Mouse (Mus musculus) embryonic facial prominence, embryonic 12.5 days (tissue): ENCODE data around the gene Pdgfd. TPM values are rescaled to one million over a fixed set of nuclear protein-coding genes. Genes with fewer than 3 reads are reported as not detected.
"Not testable (repeated sequence)": the region's sequence is repeated elsewhere in the genome, so short reads cannot be mapped to it uniquely, and the experiment has no call there.

ENCODE experiments used
- ATAC-seq: fragments of 200-750 bp; cut with Nextera tagmentation; 2 replicates; pipeline ENCODE4 v1.8.0; 2017; ENCODE audit not compliant: insufficient number of reproducible peaks, insufficient read depth, low FRiP score, low TSS enrichment
- H3K27ac ChIP-seq: fragments of 300-500 bp; sonication (generic); 2 replicates; pipeline ENCODE4 v1.5.1; 2016; ENCODE audit warnings: mild to moderate bottlenecking
- H3K27me3 ChIP-seq: fragments of 300-500 bp; sonication (generic); 2 replicates; pipeline ENCODE4 v1.6.1; 2016; ENCODE audit warnings: mild to moderate bottlenecking, moderate library complexity
- H3K36me3 ChIP-seq: fragments of 300-500 bp; sonication (generic); 2 replicates; pipeline ENCODE4 v1.6.1; 2016; ENCODE audit warnings: mild to moderate bottlenecking
- H3K4me1 ChIP-seq: fragments of 300-500 bp; sonication (generic); 2 replicates; pipeline ENCODE4 v1.6.1; 2016
- H3K4me2 ChIP-seq: fragments of 300-500 bp; sonication (generic); replicated peaks from 2 replicates; pipeline ENCODE4 v1.6.1; 2016; ENCODE audit warnings: mild to moderate bottlenecking, moderate library complexity
- H3K4me3 ChIP-seq: fragments of 300-500 bp; sonication (generic); 2 replicates; pipeline ENCODE4 v1.5.1; 2016; ENCODE audit warnings: mild to moderate bottlenecking
- H3K9ac ChIP-seq: fragments of 300-500 bp; sonication (generic); 2 replicates; pipeline ENCODE4 v1.6.1; 2016; ENCODE audit warnings: mild to moderate bottlenecking, moderate library complexity
- H3K9me3 ChIP-seq: fragments of 300-500 bp; sonication (generic); 2 replicates; pipeline ENCODE4 v1.6.1; 2016; ENCODE audit warnings: mild to moderate bottlenecking, moderate library complexity
- WGBS: fragments of 180-500 bp; shearing (Covaris S2); methylation state at CpG from one replicate; pipeline ENCODE4 v1.1.7; 2016; 5-methylcytosine and 5-hydroxymethylcytosine counted together
- polyA plus RNA-seq: library from polyadenylated mRNA; unstranded; fragments of >200 nt; fragmentation: Nextera tagmentation; extraction: Ambion mirVana; gene quantifications from 2 replicates; pipeline ENCODE4 v1.2.1, GENCODE M21; 2016

Gene Pdgfd
- polyA plus RNA-seq, result 6.6 and 8.1 TPM in 2 replicates

DNA sequence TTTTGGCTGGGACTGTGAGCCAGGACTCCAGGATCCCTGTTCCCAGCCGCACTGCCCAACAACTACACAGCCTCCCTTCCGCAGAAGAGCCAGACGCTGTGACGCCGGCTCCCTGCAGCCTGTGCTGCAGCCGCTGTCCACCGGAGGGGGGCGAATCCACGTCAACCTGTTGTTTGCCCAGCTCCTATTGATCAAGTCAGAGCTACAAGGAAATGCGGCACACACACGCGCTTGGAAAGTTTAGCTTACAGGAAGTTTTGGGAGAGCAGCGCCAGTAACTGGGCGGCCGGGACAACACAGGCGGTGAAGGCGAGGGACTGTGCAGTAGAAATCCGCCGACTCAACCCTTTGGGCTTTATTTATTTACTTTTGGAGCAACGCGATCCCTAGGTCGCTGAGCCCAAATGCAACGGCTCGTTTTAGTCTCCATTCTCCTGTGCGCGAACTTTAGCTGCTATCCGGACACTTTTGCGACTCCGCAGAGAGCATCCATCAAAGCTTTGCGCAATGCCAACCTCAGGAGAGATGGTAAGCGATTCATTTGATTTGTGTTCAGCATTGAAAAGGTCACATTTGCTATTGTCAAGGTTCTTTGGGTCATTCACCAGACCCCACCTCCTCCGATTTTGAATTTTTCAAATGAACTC, at the start of gene Pdgfd:
TSS of gene Pdgfd (plus strand) at position 194 of the 647 bp plus-strand sequence.
- H3K9me3 ChIP-seq, result no peaks in the 10 kb centered on the region
- no peaks in the 10 kb centered on the region for H3K4me1 ChIP-seq
- 2% methylated on average over 32 of the region's 32 CpGs for WGBS
- H3K27me3 ChIP-seq, result no peaks in the 10 kb centered on the region
- H3K4me3 ChIP-seq, result peak within 1 kb of the TSS; percentile 46
- H3K4me2 ChIP-seq, result peak within 1 kb of the TSS; percentile 72
- ATAC-seq, result peak; percentile 90
- no peaks in the 10 kb centered on the region for H3K36me3 ChIP-seq
- H3K9ac ChIP-seq, result peak within 1 kb of the TSS; percentile 38; the same call in 1 of the 2 replicates
- no peak within 1 kb of the TSS for H3K27ac ChIP-seq

DNA sequence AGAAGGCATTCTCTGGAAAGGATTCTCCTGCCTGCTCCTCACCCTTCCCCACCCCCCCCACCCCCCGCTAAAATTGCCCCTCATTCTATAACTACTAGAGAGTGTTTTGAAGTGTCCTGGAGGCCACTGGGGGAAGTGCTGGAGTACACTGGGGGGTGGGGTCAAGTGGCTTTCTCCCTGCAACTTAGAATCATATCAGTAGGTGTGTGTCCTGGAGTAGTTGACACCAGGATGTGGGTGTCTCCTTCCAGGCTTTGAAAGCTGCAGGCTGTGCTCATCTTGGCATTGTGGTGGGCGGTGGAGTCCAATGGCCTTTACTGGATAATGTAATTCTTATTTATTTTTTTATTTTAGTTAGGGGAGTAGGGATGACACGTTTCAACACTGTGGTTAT, 651 bp downstream of the Pdgfd start:
- H3K4me3 ChIP-seq, result peak overlapping the region; percentile 46
- no peak overlapping the region for H3K27ac ChIP-seq
- peak overlapping the region; percentile 72 for H3K4me2 ChIP-seq
- H3K9me3 ChIP-seq, result no peaks in the 10 kb centered on the region
- H3K4me1 ChIP-seq, result no peaks in the 10 kb centered on the region
- ATAC-seq, result no peak
- no peaks in the 10 kb centered on the region for H3K27me3 ChIP-seq
- 42% methylated on average over 3 of the region's 3 CpGs for WGBS
- H3K9ac ChIP-seq, result no peak overlapping the region
- no peaks in the 10 kb centered on the region for H3K36me3 ChIP-seq

DNA sequence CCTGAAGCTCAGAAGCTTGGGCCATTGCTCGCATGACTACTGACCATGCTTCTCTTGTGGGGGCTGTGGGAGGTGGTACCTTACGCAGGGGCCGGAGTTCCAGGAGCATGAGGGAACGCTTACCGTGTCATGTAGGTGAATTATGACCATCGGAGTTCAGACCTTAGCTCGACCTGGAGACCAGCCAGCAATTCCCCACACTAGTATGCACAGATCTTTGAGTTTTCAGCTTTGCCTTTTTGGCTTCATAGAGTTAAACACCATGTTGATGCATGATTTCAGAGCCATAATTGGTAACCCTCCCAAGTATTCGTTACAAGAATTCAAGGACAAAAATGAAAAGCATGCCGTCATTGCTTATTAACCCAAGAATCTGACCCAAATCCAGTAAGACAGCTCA, 2.6 kb downstream of the Pdgfd start:
- Histone ChIP-seq H3K4me1 (no peaks in the 10 kb centered on the region), H3K36me3 (no peaks in the 10 kb centered on the region), H3K9ac (no peak overlapping the region), H3K4me2 (no peak overlapping the region), H3K27me3 (no peaks in the 10 kb centered on the region), H3K4me3 (no peak overlapping the region), H3K27ac (no peak overlapping the region), H3K9me3 (no peaks in the 10 kb centered on the region)
- no peak for ATAC-seq
- 81% methylated on average over 9 of the region's 9 CpGs for WGBS

GRCm38 (mm10) chr9:6173276-6173675, 4.9 kb downstream of the Pdgfd start:
- H3K9ac ChIP-seq, result no peak overlapping the region
- no peak overlapping the region for H3K27ac ChIP-seq
- H3K4me1 ChIP-seq, result no peaks in the 10 kb centered on the region
- no peak for ATAC-seq
- no peaks in the 10 kb centered on the region for H3K36me3 ChIP-seq
- no peaks in the 10 kb centered on the region for H3K27me3 ChIP-seq
- H3K4me3 ChIP-seq, result no peak overlapping the region
- no peaks in the 10 kb centered on the region for H3K9me3 ChIP-seq
- WGBS, result 90% methylated on average over 1 of the region's 1 CpGs
- H3K4me2 ChIP-seq, result no peak overlapping the region

DNA sequence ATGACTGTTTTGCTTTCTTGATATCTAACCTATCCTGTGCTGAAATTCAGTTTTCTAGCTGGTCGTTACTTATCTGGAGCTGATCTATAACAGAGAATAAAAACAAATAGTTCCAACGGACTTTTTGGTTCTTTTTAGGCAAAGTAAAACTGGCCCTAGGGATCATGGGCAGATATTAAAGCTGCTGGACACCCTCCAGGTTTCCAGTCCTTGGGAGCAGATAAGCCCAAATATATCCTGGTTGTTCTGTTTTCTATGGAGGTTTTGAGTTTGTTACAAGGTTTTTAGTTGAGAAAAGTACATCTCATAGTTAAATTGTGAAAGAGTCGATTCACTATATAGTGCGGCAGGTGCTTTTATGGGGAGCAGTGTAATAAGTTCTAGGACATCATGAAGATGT, 7.3 kb downstream of the Pdgfd start:
- Histone ChIP-seq H3K4me2 (no peak overlapping the region), H3K36me3 (no peaks in the 10 kb centered on the region), H3K4me3 (no peak overlapping the region), H3K9me3 (no peaks in the 10 kb centered on the region), H3K4me1 (no peaks in the 10 kb centered on the region), H3K27ac (no peak overlapping the region), H3K27me3 (no peaks in the 10 kb centered on the region), H3K9ac (no peak overlapping the region)
- WGBS, result 83% methylated on average over 4 of the region's 4 CpGs
- no peak for ATAC-seq

- H3K4me1 ChIP-seq, result no peaks in the 10 kb centered on the region
- no peak for ATAC-seq
- H3K36me3 ChIP-seq, result no peaks in the 10 kb centered on the region
- H3K9ac ChIP-seq, result no peak overlapping the region
- no peak overlapping the region for H3K27ac ChIP-seq
- no peak overlapping the region for H3K4me2 ChIP-seq
- H3K9me3 ChIP-seq, result no peaks in the 10 kb centered on the region
- WGBS, result 87% methylated on average over 3 of the region's 3 CpGs
- H3K4me3 ChIP-seq, result no peak overlapping the region
- no peaks in the 10 kb centered on the region for H3K27me3 ChIP-seq
Observed at GRCm38 (mm10) chr9:6182307-6182923, 14.0 kb downstream of the Pdgfd start.

- Histone ChIP-seq H3K4me2 (no peak overlapping the region), H3K27me3 (no peaks in the 10 kb centered on the region), H3K4me3 (no peak overlapping the region), H3K9me3 (no peaks in the 10 kb centered on the region), H3K27ac (no peak overlapping the region), H3K4me1 (no peaks in the 10 kb centered on the region), H3K36me3 (no peaks in the 10 kb centered on the region), H3K9ac (no peak overlapping the region)
- no peak for ATAC-seq
- 14% methylated on average over 3 of the region's 3 CpGs for WGBS
Observed at GRCm38 (mm10) chr9:6187955-6188354, 19.6 kb downstream of the Pdgfd start.

- Histone ChIP-seq H3K27ac (no peak overlapping the region), H3K9me3 (no peaks in the 10 kb centered on the region), H3K4me2 (no peak overlapping the region), H3K9ac (no peak overlapping the region), H3K4me1 (no peaks in the 10 kb centered on the region), H3K27me3 (no peaks in the 10 kb centered on the region), H3K36me3 (no peaks in the 10 kb centered on the region), H3K4me3 (no peak overlapping the region)
- WGBS, result 78% methylated on average over 1 of the region's 1 CpGs
- no peak for ATAC-seq
Observed at GRCm38 (mm10) chr9:6193352-6193751, 25.0 kb downstream of the Pdgfd start.

- Histone ChIP-seq H3K36me3 (no peaks in the 10 kb centered on the region), H3K9ac (no peak overlapping the region), H3K27me3 (no peaks in the 10 kb centered on the region), H3K9me3 (no peaks in the 10 kb centered on the region), H3K4me3 (no peak overlapping the region), H3K4me2 (no peak overlapping the region), H3K4me1 (no peaks in the 10 kb centered on the region), H3K27ac (no peak overlapping the region)
- 63% methylated on average over 5 of the region's 5 CpGs for WGBS
- ATAC-seq, result no peak
Observed at GRCm38 (mm10) chr9:6212862-6213261, 44.5 kb downstream of the Pdgfd start.

DNA sequence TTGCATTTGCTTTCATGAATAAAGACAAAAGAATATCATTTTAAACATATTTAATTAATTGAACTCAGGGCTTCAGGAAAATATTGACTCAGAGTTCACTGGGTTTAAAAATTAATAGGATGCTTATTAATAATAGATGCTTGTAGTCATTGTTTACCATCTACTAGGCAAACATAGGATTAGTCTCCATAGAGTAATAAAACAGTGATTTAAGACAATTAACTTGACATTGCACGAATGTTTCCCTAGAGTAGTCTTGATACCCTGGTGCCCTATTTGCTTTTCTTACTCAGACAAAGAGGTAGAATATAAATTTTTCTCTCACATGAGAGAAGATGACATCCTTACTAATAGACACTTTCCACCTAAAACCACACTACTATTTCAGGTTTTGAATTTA, 49.1 kb downstream of the Pdgfd start:
- 60% methylated on average over 1 of the region's 1 CpGs for WGBS
- no peak for ATAC-seq
- Histone ChIP-seq H3K27ac (no peak overlapping the region), H3K4me3 (no peak overlapping the region), H3K27me3 (no peaks in the 10 kb centered on the region), H3K4me2 (no peak overlapping the region), H3K36me3 (no peaks in the 10 kb centered on the region), H3K9me3 (no peaks in the 10 kb centered on the region), H3K4me1 (no peaks in the 10 kb centered on the region), H3K9ac (no peak overlapping the region)

DNA sequence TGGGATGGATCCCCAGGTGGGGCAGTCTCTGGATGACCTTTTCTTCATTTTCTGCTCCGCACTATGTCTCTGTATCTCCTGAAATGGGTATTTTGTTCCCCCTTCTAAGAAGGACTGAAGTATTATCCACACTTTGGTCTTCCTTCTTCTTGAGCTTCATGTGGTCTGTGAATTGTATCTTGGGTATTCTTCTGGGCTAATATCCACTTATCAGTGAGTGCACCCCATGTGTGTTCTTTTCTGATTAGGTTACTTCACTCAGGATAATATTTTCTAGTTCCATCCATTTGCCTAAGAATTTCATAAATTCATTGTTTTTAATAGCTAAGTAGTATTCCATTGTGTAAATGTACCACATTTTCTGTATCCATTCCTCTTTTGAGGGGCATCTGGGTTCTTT, 67.6 kb downstream of the Pdgfd start:
- WGBS, result 81% methylated on average over 1 of the region's 1 CpGs

GRCm38 (mm10) chr9:6250320-6250719, 81.9 kb downstream of the Pdgfd start:
- Histone ChIP-seq H3K27ac (no peak overlapping the region), H3K4me1 (no peaks in the 10 kb centered on the region), H3K27me3 (no peaks in the 10 kb centered on the region), H3K9me3 (no peaks in the 10 kb centered on the region), H3K36me3 (no peaks in the 10 kb centered on the region), H3K4me3 (no peak overlapping the region), H3K4me2 (no peak overlapping the region), H3K9ac (no peak overlapping the region)
- no peak for ATAC-seq
- WGBS, result 60% methylated on average over 1 of the region's 1 CpGs

More for the DNA sequence above, 67.6 kb downstream of the Pdgfd start:
- not testable (repeated sequence) for H3K4me1 ChIP-seq, H3K9me3 ChIP-seq, H3K27ac ChIP-seq, ATAC-seq, H3K4me3 ChIP-seq, H3K4me2 ChIP-seq, H3K27me3 ChIP-seq, H3K9ac ChIP-seq, H3K36me3 ChIP-seq
